Mouse (Mus musculus) lung, postnatal 0 days (tissue): Measurements from ENCODE around the gene Ces2a. TPM values are rescaled to one million over a fixed set of nuclear protein-coding genes. Genes with fewer than 3 reads are reported as not detected.

Experiments used
- ATAC-seq: fragments of 200-750 bp; cut with Nextera tagmentation; 2 replicates; pipeline ENCODE4 v1.8.0; 2017; ENCODE audit warnings: moderate library complexity
- DNase-seq: peaks from one replicate; pipeline ENCODE4 v3.0.0-alpha.2; 2016; ENCODE audit warnings: low spot score
- H3K27ac ChIP-seq: fragments of 300-500 bp; sonication (generic); 2 replicates; pipeline ENCODE4 v1.5.1; 2014; ENCODE audit warnings: antibody characterized with exemption, mild to moderate bottlenecking, low read length, mixed read lengths
- H3K27me3 ChIP-seq: fragments of 300-500 bp; sonication (generic); replicated peaks from 2 replicates; pipeline ENCODE4 v1.6.1; 2014; ENCODE audit warnings: low read length, mixed read lengths; ENCODE audit not compliant: insufficient read depth
- H3K36me3 ChIP-seq: fragments of 300-500 bp; sonication (generic); 2 replicates; pipeline ENCODE4 v1.6.1; 2014; ENCODE audit warnings: low read length, mixed read lengths; ENCODE audit not compliant: insufficient read depth
- H3K4me1 ChIP-seq: fragments of 300-500 bp; sonication (generic); 2 replicates; pipeline ENCODE4 v1.6.1; 2014; ENCODE audit warnings: antibody characterized with exemption, low read depth, low read length, mixed read lengths; ENCODE audit not compliant: insufficient read depth
- H3K4me2 ChIP-seq: fragments of 300-500 bp; sonication (generic); replicated peaks from 2 replicates; pipeline ENCODE4 v1.6.1; 2014; ENCODE audit warnings: low read depth, mild to moderate bottlenecking, low read length, moderate library complexity, mixed read lengths
- H3K4me3 ChIP-seq: fragments of 300-500 bp; sonication (generic); 2 replicates; pipeline ENCODE4 v1.5.1; 2014; ENCODE audit warnings: low read depth, low read length
- H3K9ac ChIP-seq: fragments of 300-500 bp; sonication (generic); replicated peaks from 2 replicates; pipeline ENCODE4 v1.6.1; 2014; ENCODE audit warnings: low read depth, mild to moderate bottlenecking
- H3K9me3 ChIP-seq: fragments of 300-500 bp; sonication (generic); 2 replicates; pipeline ENCODE4 v1.6.1; 2016; ENCODE audit warnings: low read length, mixed read lengths
- CTCF ChIP-seq: IDR thresholded peaks from 2 replicates; pipeline ENCODE4 v1.5.1; 2016; ENCODE audit warnings: antibody characterized with exemption, mild to moderate bottlenecking
- EP300 ChIP-seq: IDR thresholded peaks from 2 replicates; pipeline ENCODE4 v1.6.1; 2016; ENCODE audit warnings: antibody characterized with exemption, mild to moderate bottlenecking, control low read depth
- WGBS: fragments of 180-500 bp; shearing (Covaris S2); extraction: QIAGEN DNeasy Blood & Tissue Kit; methylation state at CpG from one replicate; pipeline ENCODE4 v1.1.7; 2014; 5-methylcytosine and 5-hydroxymethylcytosine counted together
- polyA plus RNA-seq: library from polyadenylated mRNA; unstranded; fragments of >200 nt; fragmentation: Nextera tagmentation; extraction: Ambion mirVana; gene quantifications from 2 replicates; pipeline ENCODE4 v1.2.1, GENCODE M21; 2015

The Ces2a gene
- polyA plus RNA-seq: 0.06 TPM in 1 of 2 replicates, not detected in the other

GRCm38 (mm10) chr8:104733753-104734152, at the start of gene Ces2a:
Gene Ces2a, plus strand, starts transcription at chr8:104734003.
- 81% methylated on average over 1 of the region's 1 CpGs for WGBS

GRCm38 (mm10) chr8:104688433-104688832, 45.4 kb upstream of the Ces2a start:
- no peaks in the 10 kb centered on the region for H3K36me3 ChIP-seq
- H3K4me3 ChIP-seq: no peak overlapping the region
- no peak overlapping the region for H3K27ac ChIP-seq
- no peaks in the 10 kb centered on the region for H3K9me3 ChIP-seq
- H3K9ac ChIP-seq: no peak overlapping the region
- WGBS: 27% methylated on average over 4 of the region's 4 CpGs
- no peaks in the 10 kb centered on the region for H3K27me3 ChIP-seq
- no peaks in the 10 kb centered on the region for H3K4me1 ChIP-seq
- no peak for TF ChIP-seq EP300
- no peak for TF ChIP-seq CTCF
- ATAC-seq (no peak), DNase-seq (no peak)
- H3K4me2 ChIP-seq: no peak overlapping the region

More at GRCm38 (mm10) chr8:104733753-104734152, at the start of gene Ces2a:
- Histone ChIP-seq H3K36me3 (no peaks in the 10 kb centered on the region), H3K4me3 (no peak within 1 kb of the TSS), H3K4me2 (no peak within 1 kb of the TSS), H3K9me3 (no peaks in the 10 kb centered on the region), H3K4me1 (no peaks in the 10 kb centered on the region), H3K27ac (no peak within 1 kb of the TSS), H3K27me3 (no peaks in the 10 kb centered on the region), H3K9ac (no peak within 1 kb of the TSS)
- ATAC-seq (no peak), DNase-seq (no peak)
- TF ChIP-seq EP300 (no peak), CTCF (no peak)

GRCm38 (mm10) chr8:104698556-104698955, 35.2 kb upstream of the Ces2a start:
- H3K4me1 ChIP-seq: no peaks in the 10 kb centered on the region
- H3K36me3 ChIP-seq: no peaks in the 10 kb centered on the region
- DNase-seq (no peak), ATAC-seq (no peak)
- no peak overlapping the region for H3K4me2 ChIP-seq
- H3K27ac ChIP-seq: no peak overlapping the region
- no peak overlapping the region for H3K9ac ChIP-seq
- no peaks in the 10 kb centered on the region for H3K9me3 ChIP-seq
- no peaks in the 10 kb centered on the region for H3K27me3 ChIP-seq
- no peak for TF ChIP-seq CTCF
- no peak for TF ChIP-seq EP300
- no peak overlapping the region for H3K4me3 ChIP-seq
- 87% methylated on average over 2 of the region's 2 CpGs for WGBS

GRCm38 (mm10) chr8:104701900-104702299, 31.9 kb upstream of the Ces2a start:
- TF ChIP-seq CTCF (no peak), EP300 (no peak)
- Histone ChIP-seq H3K4me2 (no peak overlapping the region), H3K36me3 (no peaks in the 10 kb centered on the region), H3K27me3 (no peaks in the 10 kb centered on the region), H3K9ac (no peak overlapping the region), H3K4me3 (no peak overlapping the region), H3K9me3 (no peaks in the 10 kb centered on the region), H3K27ac (no peak overlapping the region), H3K4me1 (no peaks in the 10 kb centered on the region)
- no peak for ATAC-seq
- no peak for DNase-seq
- 69% methylated on average over 2 of the region's 2 CpGs for WGBS

GRCm38 (mm10) chr8:104721166-104721565, 12.6 kb upstream of the Ces2a start:
- no peaks in the 10 kb centered on the region for H3K36me3 ChIP-seq
- no peaks in the 10 kb centered on the region for H3K27me3 ChIP-seq
- no peaks in the 10 kb centered on the region for H3K4me1 ChIP-seq
- 85% methylated on average over 8 of the region's 8 CpGs for WGBS
- TF ChIP-seq CTCF (no peak), EP300 (no peak)
- H3K4me3 ChIP-seq: no peak overlapping the region
- no peak for DNase-seq
- no peak overlapping the region for H3K9ac ChIP-seq
- H3K9me3 ChIP-seq: no peaks in the 10 kb centered on the region
- ATAC-seq: no peak
- no peak overlapping the region for H3K27ac ChIP-seq
- H3K4me2 ChIP-seq: no peak overlapping the region

- Histone ChIP-seq H3K4me2 (no peak overlapping the region), H3K9ac (no peak overlapping the region), H3K4me1 (no peaks in the 10 kb centered on the region), H3K27me3 (no peaks in the 10 kb centered on the region), H3K4me3 (no peak overlapping the region), H3K9me3 (no peaks in the 10 kb centered on the region), H3K27ac (no peak overlapping the region), H3K36me3 (no peaks in the 10 kb centered on the region)
- DNase-seq: no peak
- WGBS: 85% methylated on average over 4 of the region's 4 CpGs
- ATAC-seq: no peak
- TF ChIP-seq CTCF (no peak), EP300 (no peak)
Measured at GRCm38 (mm10) chr8:104731451-104731850, 2.4 kb upstream of the Ces2a start.

GRCm38 (mm10) chr8:104731969-104732368, 1.8 kb upstream of the Ces2a start:
- Histone ChIP-seq H3K4me3 (no peak overlapping the region), H3K4me2 (no peak overlapping the region), H3K4me1 (no peaks in the 10 kb centered on the region), H3K27ac (no peak overlapping the region), H3K9ac (no peak overlapping the region), H3K36me3 (no peaks in the 10 kb centered on the region), H3K27me3 (no peaks in the 10 kb centered on the region), H3K9me3 (no peaks in the 10 kb centered on the region)
- 48% methylated on average over 6 of the region's 6 CpGs for WGBS
- TF ChIP-seq EP300 (no peak), CTCF (no peak)
- peak; percentile 6 for DNase-seq
- ATAC-seq: no peak
